16 mouse cellular contexts compared by ENCODE assay signal in genomic region chr2:143944796-143945195, GRCm38 (mm10).
"Had no signal": no experiment of that assay in that cellular context is flagged by ENCODE, and none has a peak within 500 bp of the region (broad histone marks: within the 10 kb centered on the region; RNA-seq: fewer than 3 reads in every experiment).

No protein-coding gene starts in this region.

- H3K9me3 ChIP-seq: limb, embryonic 12.5 days; limb, embryonic 15.5 days had no signal

- H3K4me2 ChIP-seq: limb, embryonic 12.5 days; limb, embryonic 15.5 days; liver, embryonic 11.5 days; lung, embryonic 14.5 days had no signal

- H3K27ac ChIP-seq: limb, embryonic 12.5 days; limb, embryonic 15.5 days; liver, embryonic 14.5 days; macrophage had no signal

- DNase-seq: kidney, adult 9 months; kidney, postnatal 14 days; kidney, postnatal 4 days; left cerebral cortex, postnatal 4 days; liver, postnatal 0 days; lung, embryonic 14.5 days; midbrain, embryonic 14.5 days; right cerebral cortex, adult 18-20 months; right cerebral cortex, postnatal 14 days; thymus, adult 18-20 months; thymus, postnatal 36 days had no signal

- H3K27me3 ChIP-seq: limb, embryonic 12.5 days; limb, embryonic 15.5 days had no signal

- H3K9ac ChIP-seq: limb, embryonic 12.5 days; limb, embryonic 15.5 days; liver, embryonic 14.5 days; liver, postnatal 0 days; lung, embryonic 14.5 days had no signal

- H3K4me3 ChIP-seq: limb, embryonic 12.5 days; limb, embryonic 15.5 days had no signal

- H3K4me1 ChIP-seq: limb, embryonic 12.5 days; limb, embryonic 15.5 days had no signal
